Comparison of ENCODE assay signal across 8 mouse cellular contexts in genomic region chr16:30008451-30009357, GRCm38 (mm10). TPM values are rescaled to one million over a fixed set of nuclear protein-coding genes. Genes with fewer than 3 reads are reported as not detected.
DNase-seq lines count a peak whose midpoint lies in the region; ATAC-seq and TF ChIP-seq lines count a peak whose summit lies in the region.

No protein-coding gene starts in this region.

- 2% methylated on average over 62 of the region's 62 CpGs for WGBS in bone marrow, adult 2 months
- WGBS in heart, embryonic 13.5 days = 2% methylated on average over 42 of the region's 62 CpGs
- WGBS in liver, embryonic 14.5 days (ENCODE audit: insufficient replicate concordance) = 1% methylated on average over 62 of the region's 62 CpGs
- 1% methylated on average over 58 of the region's 62 CpGs for WGBS in neural tube, embryonic 13.5 days

- no peaks in the 10 kb centered on the region for H3K36me3 ChIP-seq in heart, embryonic 13.5 days
- H3K36me3 ChIP-seq in liver, embryonic 14.5 days (replicated peaks; ENCODE audit: control insufficient read depth, insufficient read depth, low read depth) = no peaks in the 10 kb centered on the region
- no peaks in the 10 kb centered on the region for H3K36me3 ChIP-seq in neural tube, embryonic 13.5 days

- H3K27ac ChIP-seq in bone marrow, adult 2 months (ENCODE audit: control insufficient read depth, insufficient read depth, low read depth, low read length, poor library complexity) = peak overlapping the region; percentile 55
- peak overlapping the region; percentile 97 for H3K27ac ChIP-seq in heart, embryonic 13.5 days (replicated peaks)
- H3K27ac ChIP-seq in liver, embryonic 14.5 days = peak overlapping the region; percentile 13; the same call in 1 of the 2 replicates
- H3K27ac ChIP-seq in neural tube, embryonic 13.5 days (replicated peaks) = peak overlapping the region; percentile 61

- peak overlapping the region; percentile 85 for H3K9ac ChIP-seq in heart, embryonic 13.5 days
- H3K9ac ChIP-seq in liver, embryonic 14.5 days (replicated peaks) = no peak overlapping the region; the same call in 1 of the 2 replicates
- H3K9ac ChIP-seq in neural tube, embryonic 13.5 days = peak overlapping the region; percentile 73

- peaks cover 1% of the 10 kb centered on the region; the same call in 1 of the 2 replicates for H3K4me1 ChIP-seq in bone marrow, adult 2 months (ENCODE audit: control insufficient read depth, insufficient read depth, low read length)
- peaks cover 38% of the 10 kb centered on the region for H3K4me1 ChIP-seq in heart, embryonic 13.5 days
- peaks cover 0 to 2% of the 10 kb centered on the region in 2 experiments; a peak in 1 of 4 replicates for H3K4me1 ChIP-seq in liver, embryonic 14.5 days (replicated peaks; ENCODE audit: control insufficient read depth in 2 of 2, insufficient read depth in 2 of 2, low read length in 1 of 2)
- peaks cover 21% of the 10 kb centered on the region for H3K4me1 ChIP-seq in neural tube, embryonic 13.5 days (replicated peaks)

- TF ChIP-seq EP300 in liver, embryonic 14.5 days (IDR thresholded peaks at IDR 0.05; ENCODE audit: low read depth) = no peak

- DNase-seq in B cell, adult 2 months = peak; percentile 60 to 68
- peak; percentile 93 for DNase-seq in fibroblast of lung, adult 2 months (ENCODE audit: low read depth)
- DNase-seq in kidney, postnatal 14 days = peak; percentile 96
- peak in 1 of 3 experiments; percentile 32 for DNase-seq in liver, embryonic 14.5 days (ENCODE audit: low read depth in 3 of 3, low spot score in 3 of 3)
- peak; percentile 90 for DNase-seq in testis, postnatal 10 days (ENCODE audit: low spot score)

- H3K27me3 ChIP-seq in heart, embryonic 13.5 days (replicated peaks) = peaks cover 18% of the 10 kb centered on the region
- H3K27me3 ChIP-seq in liver, embryonic 14.5 days (ENCODE audit: control insufficient read depth, insufficient read depth, low read length) = peaks cover 15% of the 10 kb centered on the region
- peaks cover 54% of the 10 kb centered on the region for H3K27me3 ChIP-seq in neural tube, embryonic 13.5 days

- TF ChIP-seq CTCF in bone marrow, adult 2 months (IDR thresholded peaks at IDR 0.05; ENCODE audit: control insufficient read depth, insufficient read depth, low read length) = no peak
- peak; percentile 34 for TF ChIP-seq CTCF in liver, embryonic 14.5 days (IDR thresholded peaks at IDR 0.05; ENCODE audit: low read depth)

- peak overlapping the region; percentile 93 for H3K4me2 ChIP-seq in heart, embryonic 13.5 days
- H3K4me2 ChIP-seq in liver, embryonic 14.5 days (ENCODE audit: low read depth) = peak overlapping the region; percentile 48
- peak overlapping the region; percentile 86 for H3K4me2 ChIP-seq in neural tube, embryonic 13.5 days

- peak overlapping the region; percentile 63 for H3K4me3 ChIP-seq in bone marrow, adult 2 months (replicated peaks; ENCODE audit: control insufficient read depth, low read depth, low read length)
- peak overlapping the region; percentile 62 for H3K4me3 ChIP-seq in heart, embryonic 13.5 days
- H3K4me3 ChIP-seq in liver, embryonic 14.5 days (ENCODE audit: insufficient read depth in 1 of 2, low read depth in 2 of 2, low read length in 2 of 2) = peak overlapping the region; percentile 28 to 45
- peak overlapping the region; percentile 45 for H3K4me3 ChIP-seq in neural tube, embryonic 13.5 days

- TF ChIP-seq POLR2A in bone marrow, adult 2 months (IDR thresholded peaks at IDR 0.05; ENCODE audit: borderline replicate concordance, control insufficient read depth, low read depth, low read length) = peak; percentile 25; the same call in 1 of the 2 replicates

- ATAC-seq in heart, embryonic 13.5 days (ENCODE audit: extremely low read depth, insufficient number of reproducible peaks, low FRiP score, low TSS enrichment) = peak; percentile 89
- peak; percentile 72 for ATAC-seq in liver, embryonic 14.5 days (ENCODE audit: insufficient read depth)
- ATAC-seq in neural tube, embryonic 13.5 days (ENCODE audit: low read depth) = peak; percentile 96

- no peaks in the 10 kb centered on the region for H3K9me3 ChIP-seq in heart, embryonic 13.5 days
- H3K9me3 ChIP-seq in liver, embryonic 14.5 days (ENCODE audit: control insufficient read depth, low read length) = no peaks in the 10 kb centered on the region
- no peaks in the 10 kb centered on the region for H3K9me3 ChIP-seq in neural tube, embryonic 13.5 days

RNA-seq across cellular contexts. Expression of gene Hes1, which starts 55.5 kb away (rescaled TPM):
- 1.1 and 12.4 TPM in 2 replicates for polyA plus RNA-seq in bone marrow, adult 2 months (2011; ENCODE audit: insufficient read depth, insufficient read length, low replicate concordance, missing spikeins)
- polyA plus RNA-seq in heart, embryonic 13.5 days (2015; fragmentation: Nextera tagmentation; extraction: Ambion mirVana) = 19.9 and 21.4 TPM in 2 replicates
- 5.3 and 9.2 TPM in 2 replicates for polyA plus RNA-seq in liver, embryonic 14.5 days (2012; rRNA removed)
- polyA plus RNA-seq in liver, embryonic 14.5 days (2014; fragmentation: Nextera tagmentation; extraction: Ambion mirVana) = 5.1 and 5.6 TPM in 2 replicates
- polyA plus RNA-seq in neural tube, embryonic 13.5 days (2015; fragmentation: Nextera tagmentation; extraction: Ambion mirVana) = 19.4 and 25.5 TPM in 2 replicates

Comparison
In these comparisons a context has a peak if more than half of its experiments do, and no peak if none do; other contexts are left out.
1. H3K27ac ChIP-seq: peak in every context shown above with its lines; median percentile 97 in heart, embryonic 13.5 days; 61 in neural tube, embryonic 13.5 days; 55 in bone marrow, adult 2 months; 13 in liver, embryonic 14.5 days.